Mouse (Mus musculus): Measurements from ENCODE around the gene Disc1. TPM values are rescaled to one million over a fixed set of nuclear protein-coding genes. Genes with fewer than 3 reads are reported as not detected.

Disc1 gene
- polyA plus RNA-seq, 1 experiment = 1.5 TPM

DNA sequence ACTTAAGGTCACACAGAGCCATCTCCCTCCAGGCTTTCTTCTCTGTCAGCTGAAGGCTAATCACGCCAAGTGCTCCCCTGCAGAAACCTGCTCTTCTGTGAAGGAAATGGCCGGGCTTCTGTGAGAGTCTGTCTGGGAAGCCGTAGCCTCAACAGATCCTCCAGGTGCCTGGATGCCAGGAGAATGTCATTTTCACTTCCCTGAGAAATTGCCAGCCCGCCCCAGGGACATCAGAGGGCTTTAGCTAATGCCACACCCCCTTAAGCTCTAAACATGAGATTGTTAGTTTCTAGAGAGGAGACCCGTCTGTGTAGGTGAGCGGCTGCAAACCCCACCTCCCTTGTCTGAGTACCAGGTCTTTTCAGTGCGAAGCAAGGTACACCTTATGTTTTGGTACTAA is 15.3 kb downstream of the Disc1 start:
- no peak overlapping the region for H3K27ac ChIP-seq (ENCODE audit: control insufficient read depth, insufficient read depth, low read depth, low read length, poor library complexity)
- TF ChIP-seq CTCF (IDR thresholded peaks at IDR 0.05; ENCODE audit: control insufficient read depth, insufficient read depth, low read length) (no peak), POLR2A (IDR thresholded peaks at IDR 0.05; ENCODE audit: borderline replicate concordance, control insufficient read depth, low read depth, low read length) (no peak)
- 82% methylated on average over 7 of the region's 7 CpGs for WGBS

DNA sequence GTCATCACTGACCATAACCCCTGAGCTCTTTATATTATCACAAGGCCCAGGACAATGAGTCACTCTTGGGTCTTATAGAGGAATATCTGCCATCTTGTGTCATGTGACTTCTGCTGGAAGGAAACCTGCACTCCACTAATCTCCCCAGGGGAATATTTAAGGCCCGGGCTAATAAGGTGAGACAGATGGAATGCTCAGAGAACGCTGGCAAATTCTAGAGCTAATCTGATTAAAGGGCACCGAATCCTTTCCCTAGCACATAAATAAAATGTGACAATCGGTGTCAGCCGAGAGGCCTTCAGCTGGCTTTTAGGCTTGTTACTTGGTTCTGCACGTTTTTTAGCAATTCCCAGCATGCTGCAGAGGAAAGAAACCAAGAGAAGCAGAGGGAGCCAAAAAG is 15.7 kb downstream of the Disc1 start:
- Histone ChIP-seq H3K4me1 (ENCODE audit: control insufficient read depth, insufficient read depth, low read length) (peaks cover 7% of the 10 kb centered on the region), H3K27ac (ENCODE audit: control insufficient read depth, insufficient read depth, low read depth, low read length, poor library complexity) (no peak overlapping the region), H3K4me3 (replicated peaks; ENCODE audit: control insufficient read depth, low read depth, low read length) (no peak overlapping the region)
- TF ChIP-seq CTCF (IDR thresholded peaks at IDR 0.05; ENCODE audit: control insufficient read depth, insufficient read depth, low read length) (no peak), POLR2A (IDR thresholded peaks at IDR 0.05; ENCODE audit: borderline replicate concordance, control insufficient read depth, low read depth, low read length) (no peak)
- WGBS = 82% methylated on average over 6 of the region's 6 CpGs

More for the DNA sequence above, 15.3 kb downstream of the Disc1 start:
- Histone ChIP-seq H3K4me3 (replicated peaks; ENCODE audit: control insufficient read depth, low read depth, low read length) (no peak overlapping the region), H3K4me1 (ENCODE audit: control insufficient read depth, insufficient read depth, low read length) (peaks cover 7% of the 10 kb centered on the region)

DNA sequence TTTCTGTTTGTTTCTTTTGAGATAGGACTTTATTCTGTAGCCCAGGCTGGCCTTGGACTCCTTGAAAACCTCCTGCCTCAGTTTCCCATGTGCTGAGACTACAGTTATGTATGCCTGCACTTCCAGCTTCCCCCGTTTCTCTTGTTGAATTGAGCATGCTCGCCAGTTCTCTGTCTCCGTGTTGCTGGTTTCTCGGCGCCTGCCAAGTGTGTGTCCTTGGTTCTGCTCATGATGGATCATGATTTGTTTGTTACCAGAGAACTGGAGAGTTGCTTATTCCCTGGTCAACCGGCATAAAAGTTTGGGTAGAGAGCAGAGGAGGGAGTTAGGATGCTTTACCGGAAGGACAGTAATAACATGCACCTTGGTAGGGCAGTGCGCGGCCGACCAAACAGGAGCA is 20.1 kb downstream of the Disc1 start:
- TF ChIP-seq POLR2A (IDR thresholded peaks at IDR 0.05; ENCODE audit: borderline replicate concordance, control insufficient read depth, low read depth, low read length) (no peak), CTCF (IDR thresholded peaks at IDR 0.05; ENCODE audit: control insufficient read depth, insufficient read depth, low read length) (no peak)
- H3K27ac ChIP-seq (ENCODE audit: control insufficient read depth, insufficient read depth, low read depth, low read length, poor library complexity) = no peak overlapping the region
- WGBS = 88% methylated on average over 10 of the region's 10 CpGs
- H3K4me3 ChIP-seq (replicated peaks; ENCODE audit: control insufficient read depth, low read depth, low read length) = no peak overlapping the region
- H3K4me1 ChIP-seq (ENCODE audit: control insufficient read depth, insufficient read depth, low read length) = no peaks in the 10 kb centered on the region

DNA sequence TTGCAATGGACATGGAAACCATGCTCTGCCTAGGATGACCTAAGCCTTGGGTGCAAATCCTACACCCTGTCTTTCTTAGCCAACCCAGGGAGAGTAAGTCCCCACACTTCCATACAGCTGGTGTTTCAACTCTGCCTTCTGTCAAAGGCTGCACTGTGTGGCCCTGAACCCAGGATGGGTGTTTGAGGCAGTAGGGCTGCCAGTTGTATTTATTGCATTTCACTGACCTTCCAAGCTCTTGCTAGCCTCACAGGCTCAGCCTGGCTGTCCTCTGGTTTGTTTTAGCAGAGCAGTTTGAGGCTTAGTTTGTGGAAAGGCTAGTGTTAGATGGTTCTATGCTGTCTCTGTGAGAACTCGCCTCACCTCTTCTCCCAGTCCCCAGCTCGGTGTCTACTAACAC is 20.6 kb downstream of the Disc1 start:
- no peak overlapping the region for H3K4me3 ChIP-seq (replicated peaks; ENCODE audit: control insufficient read depth, low read depth, low read length)
- no peaks in the 10 kb centered on the region for H3K4me1 ChIP-seq (ENCODE audit: control insufficient read depth, insufficient read depth, low read length)
- no peak overlapping the region for H3K27ac ChIP-seq (ENCODE audit: control insufficient read depth, insufficient read depth, low read depth, low read length, poor library complexity)
- 86% methylated on average over 2 of the region's 2 CpGs for WGBS
- TF ChIP-seq CTCF (IDR thresholded peaks at IDR 0.05; ENCODE audit: control insufficient read depth, insufficient read depth, low read length) (no peak), POLR2A (IDR thresholded peaks at IDR 0.05; ENCODE audit: borderline replicate concordance, control insufficient read depth, low read depth, low read length) (no peak)

DNA sequence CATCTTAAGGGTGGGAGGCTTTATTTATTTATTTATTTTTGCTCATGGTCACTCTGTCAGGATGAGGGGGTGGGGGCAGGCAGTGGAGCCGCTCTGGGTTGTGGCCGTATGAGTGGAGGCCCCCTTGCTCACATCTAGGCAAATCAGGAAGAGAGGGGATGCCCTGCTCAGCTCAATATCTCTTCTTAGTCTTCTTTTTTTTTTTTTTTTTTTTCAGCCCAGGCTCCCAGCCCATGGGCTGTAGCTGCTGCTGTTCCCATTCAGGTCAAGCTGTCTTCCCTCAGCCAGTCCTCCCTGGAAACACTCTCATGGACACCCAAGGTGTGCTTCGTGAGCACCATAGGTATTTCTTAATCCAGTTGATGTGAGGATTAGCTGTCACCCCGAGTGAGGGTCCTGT is 21.4 kb downstream of the Disc1 start:
- H3K4me3 ChIP-seq (replicated peaks; ENCODE audit: control insufficient read depth, low read depth, low read length) = no peak overlapping the region
- H3K4me1 ChIP-seq (ENCODE audit: control insufficient read depth, insufficient read depth, low read length) = no peaks in the 10 kb centered on the region
- 78% methylated on average over 4 of the region's 4 CpGs for WGBS
- no peak overlapping the region for H3K27ac ChIP-seq (ENCODE audit: control insufficient read depth, insufficient read depth, low read depth, low read length, poor library complexity)
- TF ChIP-seq CTCF (IDR thresholded peaks at IDR 0.05; ENCODE audit: control insufficient read depth, insufficient read depth, low read length) (no peak), POLR2A (IDR thresholded peaks at IDR 0.05; ENCODE audit: borderline replicate concordance, control insufficient read depth, low read depth, low read length) (no peak)

DNA sequence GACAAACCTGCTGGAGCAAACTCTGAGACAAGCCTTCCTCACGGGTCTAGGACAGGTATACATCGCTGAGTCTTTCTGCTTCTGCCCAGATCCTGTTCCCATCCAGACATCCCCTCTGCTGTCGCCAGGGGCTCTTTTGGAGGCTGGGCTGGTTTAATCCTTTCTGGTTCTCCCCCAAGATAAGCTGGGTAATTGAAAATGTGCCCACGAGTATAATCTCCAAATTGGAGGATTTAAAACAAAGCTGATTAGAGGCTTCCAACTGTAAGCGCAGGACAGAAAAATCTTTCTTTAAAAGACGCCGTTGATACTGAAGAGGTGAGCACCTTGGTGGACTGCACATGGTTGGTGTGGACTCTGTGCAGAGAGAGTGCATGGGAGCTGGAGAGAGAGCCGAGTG is 23.3 kb downstream of the Disc1 start:
- no peak overlapping the region for H3K4me3 ChIP-seq (replicated peaks; ENCODE audit: control insufficient read depth, low read depth, low read length)
- 85% methylated on average over 8 of the region's 8 CpGs for WGBS
- TF ChIP-seq POLR2A (IDR thresholded peaks at IDR 0.05; ENCODE audit: borderline replicate concordance, control insufficient read depth, low read depth, low read length) (no peak), CTCF (IDR thresholded peaks at IDR 0.05; ENCODE audit: control insufficient read depth, insufficient read depth, low read length) (no peak)
- no peaks in the 10 kb centered on the region for H3K4me1 ChIP-seq (ENCODE audit: control insufficient read depth, insufficient read depth, low read length)
- no peak overlapping the region for H3K27ac ChIP-seq (ENCODE audit: control insufficient read depth, insufficient read depth, low read depth, low read length, poor library complexity)

DNA sequence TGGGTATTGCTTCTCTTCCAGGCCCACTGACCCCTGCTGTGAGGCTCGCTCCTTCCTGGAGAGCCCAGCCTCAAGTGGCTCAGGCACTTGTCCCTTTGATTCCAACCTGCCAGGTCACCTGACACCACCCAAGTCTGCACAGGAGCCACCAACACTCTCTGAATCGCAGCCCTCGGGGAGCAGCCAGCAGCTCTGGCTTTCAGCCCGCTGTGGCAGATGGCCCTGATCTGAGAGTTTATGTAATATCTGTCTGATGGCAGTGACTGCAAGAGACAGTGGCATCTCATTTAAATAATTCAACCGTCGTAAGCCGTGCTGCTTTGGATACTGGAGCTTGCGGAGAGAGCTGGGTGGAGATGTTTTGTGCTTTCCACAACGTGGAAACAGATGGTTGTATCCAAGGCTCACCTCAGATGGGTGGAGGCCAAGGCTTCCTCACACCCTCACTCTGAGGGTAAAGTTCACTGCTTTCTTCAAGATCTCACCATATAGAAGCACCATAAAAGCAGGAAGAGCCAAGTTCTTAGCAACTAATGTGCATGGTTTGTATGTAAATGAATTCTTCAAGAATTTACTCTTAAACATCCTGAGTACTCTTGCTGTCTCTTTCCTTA is 24.9 kb downstream of the Disc1 start:
- 82% methylated on average over 9 of the region's 9 CpGs for WGBS
- no peak for TF ChIP-seq CTCF (IDR thresholded peaks at IDR 0.05; ENCODE audit: control insufficient read depth, insufficient read depth, low read length)
- Histone ChIP-seq H3K4me1 (ENCODE audit: control insufficient read depth, insufficient read depth, low read length) (peaks cover 1% of the 10 kb centered on the region; the same call in 1 of the 2 replicates), H3K27ac (ENCODE audit: control insufficient read depth, insufficient read depth, low read depth, low read length, poor library complexity) (no peak overlapping the region), H3K4me3 (replicated peaks; ENCODE audit: control insufficient read depth, low read depth, low read length) (no peak overlapping the region)

DNA sequence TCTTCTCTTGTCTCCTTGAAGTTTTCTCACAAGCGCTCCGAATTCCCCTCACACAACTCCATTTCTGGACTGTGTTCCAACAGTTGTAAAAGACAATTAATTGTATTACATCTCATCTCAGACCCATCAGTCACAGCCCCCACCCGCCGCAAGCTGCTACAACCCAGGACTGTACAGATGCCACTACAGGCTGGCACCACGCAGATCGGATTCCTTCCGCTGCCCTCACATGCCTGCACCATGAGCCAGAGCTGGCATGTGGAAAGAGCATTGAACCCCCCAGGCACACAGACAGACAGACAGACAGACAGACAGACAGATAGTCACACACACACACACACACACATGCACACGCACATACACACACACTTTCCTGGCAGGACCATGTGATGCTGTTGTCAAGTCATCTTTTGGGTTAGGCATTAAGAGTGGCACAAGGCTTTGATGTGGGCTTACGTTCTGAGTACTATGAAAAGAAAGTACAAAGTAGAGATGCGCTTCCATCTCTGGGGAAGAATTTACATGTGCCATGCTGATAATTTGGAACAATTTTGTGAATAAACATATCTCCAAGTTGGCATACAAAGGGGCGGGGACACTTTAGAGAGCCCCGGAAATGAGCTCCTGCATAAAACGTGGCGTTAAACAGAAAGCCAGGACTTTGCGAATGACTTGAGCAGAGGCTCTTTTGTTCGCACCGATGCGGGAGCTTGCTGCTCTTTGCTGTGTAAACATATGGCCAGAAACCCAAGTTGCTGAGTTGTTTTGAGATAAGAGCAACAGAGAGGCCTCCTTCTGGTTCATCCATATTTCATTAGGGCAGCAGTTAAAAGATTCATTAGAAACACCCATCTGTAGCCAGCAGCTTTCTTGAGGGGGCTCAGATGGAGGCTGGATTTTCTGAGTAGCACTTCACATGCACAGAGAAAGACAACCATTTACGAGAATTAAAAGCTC is 26.7 kb downstream of the Disc1 start:
- peaks cover 1% of the 10 kb centered on the region; the same call in 1 of the 2 replicates for H3K4me1 ChIP-seq (ENCODE audit: control insufficient read depth, insufficient read depth, low read length)
- 87% methylated on average over 19 of the region's 19 CpGs for WGBS

More for the DNA sequence above, 26.7 kb downstream of the Disc1 start:
- no peak overlapping the region for H3K4me3 ChIP-seq (replicated peaks; ENCODE audit: control insufficient read depth, low read depth, low read length)
- TF ChIP-seq CTCF (IDR thresholded peaks at IDR 0.05; ENCODE audit: control insufficient read depth, insufficient read depth, low read length) (no peak), POLR2A (IDR thresholded peaks at IDR 0.05; ENCODE audit: borderline replicate concordance, control insufficient read depth, low read depth, low read length) (no peak)
- H3K27ac ChIP-seq (ENCODE audit: control insufficient read depth, insufficient read depth, low read depth, low read length, poor library complexity) = no peak overlapping the region
